Mouse (Mus musculus): ENCODE data around the gene Nfasc. TPM values are rescaled to one million over a fixed set of nuclear protein-coding genes. Genes with fewer than 3 reads are reported as not detected.

Nfasc gene
- polyA plus RNA-seq, 1 experiment from 2014 or later: 0.12 TPM

DNA sequence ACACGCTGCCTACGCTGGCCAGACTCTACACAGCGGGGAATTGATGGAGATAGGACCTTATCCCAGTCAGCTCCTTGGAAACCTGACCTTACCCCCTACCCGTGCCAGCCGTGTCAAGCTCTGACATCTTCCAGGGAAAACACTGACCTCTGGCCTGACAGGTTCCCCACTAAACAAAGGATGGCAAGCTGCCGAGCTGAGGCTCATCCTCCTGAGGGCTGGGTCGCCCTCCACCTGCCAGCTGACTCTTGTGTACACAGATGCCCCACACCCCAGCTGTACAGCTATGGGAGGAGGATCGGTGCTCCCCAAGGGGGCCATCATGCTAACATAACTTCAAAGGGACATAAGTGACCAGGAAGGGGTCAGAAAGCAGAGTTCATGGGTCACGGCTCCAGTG, 47.6 kb downstream of the Nfasc start:
- H3K9ac ChIP-seq (ENCODE audit: low read depth, low read length): no peak overlapping the region
- no peak overlapping the region for H3K4me2 ChIP-seq (ENCODE audit: low read length)
- no peaks in the 10 kb centered on the region for H3K27me3 ChIP-seq (ENCODE audit: insufficient read depth, low read length)
- no peaks in the 10 kb centered on the region for H3K36me3 ChIP-seq (ENCODE audit: insufficient read depth, low read length)
- H3K27ac ChIP-seq: no peak overlapping the region
- H3K9me3 ChIP-seq (replicated peaks; ENCODE audit: low read length): no peaks in the 10 kb centered on the region
- ATAC-seq (replicated peaks; ENCODE audit: low FRiP score, low read depth) (no peak), DNase-seq (ENCODE audit: low spot score) (no peak)
- H3K4me3 ChIP-seq (replicated peaks; ENCODE audit: low read depth, low read length): no peak overlapping the region
- 26% methylated on average over 9 of the region's 9 CpGs for WGBS
- no peaks in the 10 kb centered on the region for H3K4me1 ChIP-seq (replicated peaks; ENCODE audit: insufficient read depth, low read length)
- no peak for TF ChIP-seq CTCF (IDR thresholded peaks at IDR 0.05; ENCODE audit: low read depth)

DNA sequence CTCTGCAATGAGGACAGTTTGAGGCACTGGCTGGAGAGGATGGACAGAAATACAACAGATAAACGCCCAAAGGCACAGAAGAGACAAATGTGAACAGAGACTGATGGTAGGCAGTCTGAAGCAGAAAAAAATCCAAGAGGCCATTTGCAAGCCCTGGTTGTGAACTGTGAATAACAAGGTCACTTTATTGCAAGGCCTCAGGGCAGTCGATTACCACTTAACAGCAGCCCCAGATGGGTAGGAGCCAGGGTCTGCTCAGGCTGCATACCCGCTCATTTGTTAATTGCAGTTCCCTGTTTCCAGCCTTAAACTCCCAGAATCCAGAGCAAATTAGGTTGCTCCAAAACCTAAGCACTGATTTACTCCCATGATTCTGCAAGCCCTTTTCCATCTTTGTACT, 52.4 kb downstream of the Nfasc start:
- Histone ChIP-seq H3K27ac (no peak overlapping the region), H3K9me3 (replicated peaks; ENCODE audit: low read length) (no peaks in the 10 kb centered on the region), H3K27me3 (ENCODE audit: insufficient read depth, low read length) (no peaks in the 10 kb centered on the region), H3K4me1 (replicated peaks; ENCODE audit: insufficient read depth, low read length) (no peaks in the 10 kb centered on the region), H3K4me3 (replicated peaks; ENCODE audit: low read depth, low read length) (no peak overlapping the region), H3K36me3 (ENCODE audit: insufficient read depth, low read length) (no peaks in the 10 kb centered on the region), H3K9ac (ENCODE audit: low read depth, low read length) (no peak overlapping the region), H3K4me2 (ENCODE audit: low read length) (no peak overlapping the region)
- DNase-seq (ENCODE audit: low spot score): no peak
- no peak for ATAC-seq (replicated peaks; ENCODE audit: low FRiP score, low read depth)
- 34% methylated on average over 3 of the region's 3 CpGs for WGBS
- no peak for TF ChIP-seq CTCF (IDR thresholded peaks at IDR 0.05; ENCODE audit: low read depth)

DNA sequence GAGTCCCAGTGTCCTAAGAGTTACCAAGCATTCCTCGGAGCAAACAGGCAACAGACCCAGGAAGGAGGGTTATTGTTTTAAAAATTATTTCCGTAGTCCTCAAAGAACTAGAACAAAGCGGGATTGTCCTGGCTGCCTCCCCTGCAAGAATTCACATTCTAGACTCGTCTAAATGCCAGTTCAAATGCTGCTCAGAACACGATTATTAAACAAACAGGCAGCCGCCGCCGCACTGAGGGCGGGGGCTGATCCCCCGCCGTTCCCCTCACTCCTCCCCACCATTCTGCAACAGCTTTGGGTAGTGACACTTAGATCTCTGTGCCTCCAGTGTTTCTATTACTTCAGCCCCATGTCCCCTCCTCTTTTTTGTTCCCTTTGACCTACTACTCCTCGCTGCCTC, 62.7 kb downstream of the Nfasc start:
- DNase-seq (ENCODE audit: low spot score): no peak
- TF ChIP-seq CTCF (IDR thresholded peaks at IDR 0.05; ENCODE audit: low read depth): no peak
- WGBS: 67% methylated on average over 12 of the region's 12 CpGs

DNA sequence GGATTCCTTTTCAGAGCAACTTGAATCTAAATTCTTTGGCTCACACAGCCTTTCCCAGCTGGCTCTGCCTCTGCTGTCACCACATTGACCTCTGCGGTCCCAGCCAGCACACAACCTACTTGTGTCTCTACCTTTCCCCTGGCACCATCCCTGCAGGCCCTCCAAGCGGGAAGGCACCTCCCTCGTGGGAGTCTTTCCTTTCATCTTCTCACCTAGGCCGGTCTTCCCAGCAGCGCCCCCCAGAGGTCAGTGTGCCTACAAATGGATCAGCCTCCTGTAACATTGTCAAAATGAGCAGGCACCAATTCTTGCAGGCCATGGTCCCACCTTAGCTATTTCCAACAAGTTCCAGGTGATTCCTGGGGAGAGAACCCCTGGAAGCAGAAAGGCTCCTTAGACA, 63.5 kb downstream of the Nfasc start:
- Histone ChIP-seq H3K4me1 (replicated peaks; ENCODE audit: insufficient read depth, low read length) (no peaks in the 10 kb centered on the region), H3K9ac (ENCODE audit: low read depth, low read length) (no peak overlapping the region), H3K4me3 (replicated peaks; ENCODE audit: low read depth, low read length) (no peak overlapping the region), H3K9me3 (replicated peaks; ENCODE audit: low read length) (no peaks in the 10 kb centered on the region), H3K4me2 (ENCODE audit: low read length) (no peak overlapping the region), H3K27me3 (ENCODE audit: insufficient read depth, low read length) (no peaks in the 10 kb centered on the region), H3K27ac (no peak overlapping the region), H3K36me3 (ENCODE audit: insufficient read depth, low read length) (no peaks in the 10 kb centered on the region)
- DNase-seq (ENCODE audit: low spot score): no peak
- 41% methylated on average over 5 of the region's 5 CpGs for WGBS
- peak; percentile 31; the same call in 1 of the 2 replicates for TF ChIP-seq CTCF (IDR thresholded peaks at IDR 0.05; ENCODE audit: low read depth)
- ATAC-seq (replicated peaks; ENCODE audit: low FRiP score, low read depth): no peak

More for the DNA sequence above, 62.7 kb downstream of the Nfasc start:
- H3K9me3 ChIP-seq (replicated peaks; ENCODE audit: low read length): no peaks in the 10 kb centered on the region
- H3K27me3 ChIP-seq (ENCODE audit: insufficient read depth, low read length): no peaks in the 10 kb centered on the region
- no peak for ATAC-seq (replicated peaks; ENCODE audit: low FRiP score, low read depth)
- no peak overlapping the region for H3K4me2 ChIP-seq (ENCODE audit: low read length)
- H3K4me1 ChIP-seq (replicated peaks; ENCODE audit: insufficient read depth, low read length): no peaks in the 10 kb centered on the region
- H3K4me3 ChIP-seq (replicated peaks; ENCODE audit: low read depth, low read length): no peak overlapping the region
- H3K36me3 ChIP-seq (ENCODE audit: insufficient read depth, low read length): no peaks in the 10 kb centered on the region
- H3K27ac ChIP-seq: no peak overlapping the region
- no peak overlapping the region for H3K9ac ChIP-seq (ENCODE audit: low read depth, low read length)

DNA sequence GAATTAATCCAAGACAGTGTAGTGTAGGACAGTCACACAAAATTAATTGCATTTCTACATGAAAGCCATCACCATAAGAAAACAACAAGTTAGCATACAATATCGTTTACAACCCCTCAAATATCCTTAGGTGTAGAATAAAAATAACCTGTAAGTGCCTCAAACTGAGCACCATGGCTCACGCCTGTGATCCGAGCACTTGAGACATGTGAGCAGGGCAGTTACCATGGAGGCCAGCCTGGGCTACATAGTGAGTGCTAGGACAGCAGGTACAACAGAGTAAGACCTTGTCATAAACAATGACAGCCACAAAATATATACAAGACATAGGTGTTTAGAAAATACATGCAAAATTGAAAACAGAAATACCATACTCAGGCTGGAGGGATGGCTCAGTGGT, 68.9 kb downstream of the Nfasc start:
- no peaks in the 10 kb centered on the region for H3K27me3 ChIP-seq (ENCODE audit: insufficient read depth, low read length)
- no peak overlapping the region for H3K27ac ChIP-seq
- 89% methylated on average over 3 of the region's 3 CpGs for WGBS
- H3K4me2 ChIP-seq (ENCODE audit: low read length): no peak overlapping the region
- no peak overlapping the region for H3K4me3 ChIP-seq (replicated peaks; ENCODE audit: low read depth, low read length)
- DNase-seq (ENCODE audit: low spot score) (no peak), ATAC-seq (replicated peaks; ENCODE audit: low FRiP score, low read depth) (no peak)
- no peaks in the 10 kb centered on the region for H3K9me3 ChIP-seq (replicated peaks; ENCODE audit: low read length)
- no peak for TF ChIP-seq CTCF (IDR thresholded peaks at IDR 0.05; ENCODE audit: low read depth)
- H3K9ac ChIP-seq (ENCODE audit: low read depth, low read length): no peak overlapping the region
- H3K36me3 ChIP-seq (ENCODE audit: insufficient read depth, low read length): no peaks in the 10 kb centered on the region
- H3K4me1 ChIP-seq (replicated peaks; ENCODE audit: insufficient read depth, low read length): no peaks in the 10 kb centered on the region

DNA sequence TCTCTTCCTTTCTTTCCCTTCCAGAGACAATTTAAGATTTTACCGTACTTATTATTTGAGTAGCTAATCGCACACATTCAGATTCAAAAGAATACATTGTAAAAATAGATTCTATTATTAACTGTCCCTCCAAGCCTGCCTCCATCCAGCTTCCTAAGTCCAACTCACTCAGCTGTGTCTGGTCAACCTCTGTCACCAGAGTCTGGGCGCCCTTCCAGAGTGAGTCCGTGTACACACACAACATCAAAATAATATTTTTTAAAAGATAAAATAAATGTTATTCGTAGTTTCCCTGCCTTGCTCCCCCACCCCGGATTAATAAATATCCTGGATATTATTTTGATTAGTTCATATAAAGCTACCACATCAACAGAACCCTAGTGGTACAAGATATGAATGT, 72.4 kb downstream of the Nfasc start:
- H3K27me3 ChIP-seq (ENCODE audit: insufficient read depth, low read length): no peaks in the 10 kb centered on the region
- no peaks in the 10 kb centered on the region for H3K36me3 ChIP-seq (ENCODE audit: insufficient read depth, low read length)
- H3K4me2 ChIP-seq (ENCODE audit: low read length): no peak overlapping the region
- DNase-seq (ENCODE audit: low spot score) (peak; percentile 51), ATAC-seq (replicated peaks; ENCODE audit: low FRiP score, low read depth) (0 out of 2 replicates have a peak, but pooled peaks have one; percentile 43)
- H3K4me3 ChIP-seq (replicated peaks; ENCODE audit: low read depth, low read length): no peak overlapping the region
- 69% methylated on average over 6 of the region's 6 CpGs for WGBS
- H3K4me1 ChIP-seq (replicated peaks; ENCODE audit: insufficient read depth, low read length): no peaks in the 10 kb centered on the region
- no peak overlapping the region for H3K27ac ChIP-seq
- TF ChIP-seq CTCF (IDR thresholded peaks at IDR 0.05; ENCODE audit: low read depth): no peak
- H3K9me3 ChIP-seq (replicated peaks; ENCODE audit: low read length): no peaks in the 10 kb centered on the region
- H3K9ac ChIP-seq (ENCODE audit: low read depth, low read length): no peak overlapping the region

DNA sequence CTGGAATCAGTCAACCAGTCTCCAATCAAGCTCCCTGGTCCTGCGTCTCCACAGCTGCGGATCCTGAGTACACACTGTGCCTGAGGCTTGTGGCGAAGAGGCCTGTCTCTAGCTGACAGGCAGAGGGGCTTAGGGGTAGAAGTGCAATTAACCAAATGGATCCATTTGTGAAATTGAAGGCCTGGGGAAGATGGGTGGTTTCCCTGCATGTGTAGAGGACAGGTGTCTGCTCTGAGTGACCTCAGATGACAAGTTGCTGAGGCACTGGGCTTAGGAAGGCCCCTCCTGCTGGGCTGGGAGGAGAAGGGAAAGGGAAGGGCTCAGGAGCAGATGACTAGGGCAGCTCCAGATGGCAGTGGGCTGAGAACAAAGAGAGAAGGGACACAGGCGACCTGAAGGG, 81.2 kb downstream of the Nfasc start:
- ATAC-seq (replicated peaks; ENCODE audit: low FRiP score, low read depth): no peak
- no peak for TF ChIP-seq CTCF (IDR thresholded peaks at IDR 0.05; ENCODE audit: low read depth)
- Histone ChIP-seq H3K36me3 (ENCODE audit: insufficient read depth, low read length) (no peaks in the 10 kb centered on the region), H3K9me3 (replicated peaks; ENCODE audit: low read length) (no peaks in the 10 kb centered on the region), H3K4me1 (replicated peaks; ENCODE audit: insufficient read depth, low read length) (no peaks in the 10 kb centered on the region), H3K4me2 (ENCODE audit: low read length) (no peak overlapping the region), H3K27me3 (ENCODE audit: insufficient read depth, low read length) (no peaks in the 10 kb centered on the region), H3K4me3 (replicated peaks; ENCODE audit: low read depth, low read length) (no peak overlapping the region), H3K9ac (ENCODE audit: low read depth, low read length) (no peak overlapping the region), H3K27ac (no peak overlapping the region)
- DNase-seq (ENCODE audit: low spot score): no peak
- WGBS: 38% methylated on average over 4 of the region's 4 CpGs

All from kidney, postnatal 0 days (tissue).